Mouse (Mus musculus): Measurements from ENCODE around the gene Recql5.

- TF ChIP-seq CTCF (IDR thresholded peaks at IDR 0.05; ENCODE audit: borderline replicate concordance, insufficient read depth, low read length), result no peak
- TF ChIP-seq POLR2A (IDR thresholded peaks at IDR 0.05; ENCODE audit: low read depth, low read length), result no peak
These were observed 50.0 kb downstream of the Recql5 start for GRCm38 (mm10) chr11:115883251-115883650.

All from embryonic fibroblast, embryonic 13.5 days (primary cell).